Mouse (Mus musculus): ENCODE results near the gene Dclk1. TPM values are rescaled to one million over a fixed set of nuclear protein-coding genes. Genes with fewer than 3 reads are reported as not detected.

The Dclk1 gene
- total RNA-seq, 4 experiments from 2014 or later, result 2.0 to 3.1 (median 2.5) TPM

DNA sequence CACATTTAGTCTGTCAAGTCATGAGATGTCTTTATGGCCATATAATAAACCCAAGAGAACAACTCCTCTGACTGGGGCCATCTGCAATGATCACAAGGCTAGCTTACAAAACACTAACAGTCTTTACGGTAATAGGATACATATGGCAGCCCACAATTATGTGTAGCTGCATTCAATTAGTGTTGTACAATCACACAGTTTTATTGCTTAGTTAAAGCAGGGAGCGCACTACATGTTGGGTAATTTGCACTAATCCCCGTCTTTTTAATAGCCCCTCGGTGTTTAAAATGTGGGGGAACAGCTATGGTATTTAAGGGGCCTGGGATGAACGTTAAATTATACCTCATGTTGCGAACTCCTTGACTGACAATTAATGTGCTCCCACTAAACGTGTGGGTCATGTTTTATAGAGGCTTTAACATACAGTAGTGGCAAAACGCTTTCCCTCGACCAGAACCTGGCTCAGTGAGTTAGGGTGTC, 254.3 kb downstream of the Dclk1 start:
- no peak for DNase-seq (ENCODE audit: low spot score in 2 of 2)

DNA sequence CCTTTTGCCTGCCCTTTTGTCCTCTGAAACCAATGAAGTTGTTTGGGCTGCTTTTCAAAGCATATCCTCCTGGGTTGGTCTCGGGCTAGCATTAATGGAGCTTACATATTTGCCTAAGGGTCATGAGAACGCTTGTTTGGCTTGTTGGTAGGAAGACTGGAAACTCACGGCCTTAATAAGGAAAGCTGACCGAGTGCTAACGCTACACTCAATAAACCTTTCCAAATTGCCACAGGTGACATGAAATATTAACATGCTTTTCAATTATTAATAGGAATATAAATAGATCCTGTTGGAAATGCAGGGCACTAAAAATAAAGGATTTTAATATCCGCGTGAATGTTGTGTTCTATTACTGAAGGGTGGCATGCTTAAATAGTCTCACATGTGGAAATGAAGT, 257.1 kb downstream of the Dclk1 start:
- no peak for DNase-seq (ENCODE audit: low spot score in 2 of 2)

GRCm38 (mm10) chr3:55510198-55510597, 268.0 kb downstream of the Dclk1 start:
- no peak for DNase-seq (ENCODE audit: low spot score in 2 of 2)

GRCm38 (mm10) chr3:55511658-55512057, 269.5 kb downstream of the Dclk1 start:
- no peak for DNase-seq (ENCODE audit: low spot score in 2 of 2)

DNA sequence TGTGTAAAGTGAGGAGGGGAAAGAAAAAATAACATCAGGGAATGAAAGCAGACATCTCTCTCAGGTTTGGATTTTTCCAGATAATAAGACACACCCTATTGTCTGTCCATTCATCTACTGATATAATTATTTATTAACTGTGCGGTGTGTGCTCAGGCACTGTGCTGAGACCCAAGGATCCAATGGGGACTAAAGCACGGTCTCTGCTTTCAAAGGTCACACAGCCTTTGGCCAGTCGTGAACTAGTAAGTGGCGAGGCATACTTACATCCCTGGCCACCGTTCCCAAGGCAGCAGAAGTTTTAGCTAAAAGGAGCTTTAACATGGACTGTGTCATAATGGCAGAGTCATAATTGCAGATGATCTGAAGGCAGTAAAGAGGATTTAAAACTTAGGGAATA, 273.8 kb downstream of the Dclk1 start:
- DNase-seq (ENCODE audit: low spot score in 2 of 2), result no peak

GRCm38 (mm10) chr3:55517454-55518014, 275.4 kb downstream of the Dclk1 start:
- DNase-seq (ENCODE audit: low spot score in 2 of 2), result no peak

- DNase-seq (ENCODE audit: low spot score in 2 of 2), result peak; percentile 33 to 49
Measured at GRCm38 (mm10) chr3:55520240-55521180, 278.3 kb downstream of the Dclk1 start.

- DNase-seq (ENCODE audit: low spot score in 2 of 2), result no peak
Measured at GRCm38 (mm10) chr3:55521776-55522175, 279.6 kb downstream of the Dclk1 start.

DNA sequence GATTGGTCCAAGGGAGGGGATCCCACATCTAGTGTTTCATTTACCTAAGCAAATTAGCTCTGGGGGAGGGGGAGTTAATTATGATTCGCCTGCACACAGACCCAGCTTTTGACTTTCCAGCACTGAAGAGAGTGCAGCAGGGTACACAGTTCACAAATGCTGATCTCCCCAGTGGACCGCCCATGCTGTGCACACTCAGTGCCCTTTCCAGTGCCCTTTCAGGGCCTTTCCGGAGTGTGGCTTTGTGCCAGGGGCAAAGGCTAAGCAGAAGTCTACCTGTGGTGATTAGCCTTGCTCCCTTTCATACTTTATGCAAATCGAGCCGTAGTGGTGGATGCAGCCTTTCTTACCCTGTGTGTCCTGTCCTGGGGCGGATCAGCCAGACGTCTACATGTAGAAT, 281.1 kb downstream of the Dclk1 start:
- DNase-seq (ENCODE audit: low spot score in 2 of 2), result no peak

GRCm38 (mm10) chr3:55523735-55524477, 281.7 kb downstream of the Dclk1 start:
- DNase-seq (ENCODE audit: low spot score in 2 of 2), result no peak

DNA sequence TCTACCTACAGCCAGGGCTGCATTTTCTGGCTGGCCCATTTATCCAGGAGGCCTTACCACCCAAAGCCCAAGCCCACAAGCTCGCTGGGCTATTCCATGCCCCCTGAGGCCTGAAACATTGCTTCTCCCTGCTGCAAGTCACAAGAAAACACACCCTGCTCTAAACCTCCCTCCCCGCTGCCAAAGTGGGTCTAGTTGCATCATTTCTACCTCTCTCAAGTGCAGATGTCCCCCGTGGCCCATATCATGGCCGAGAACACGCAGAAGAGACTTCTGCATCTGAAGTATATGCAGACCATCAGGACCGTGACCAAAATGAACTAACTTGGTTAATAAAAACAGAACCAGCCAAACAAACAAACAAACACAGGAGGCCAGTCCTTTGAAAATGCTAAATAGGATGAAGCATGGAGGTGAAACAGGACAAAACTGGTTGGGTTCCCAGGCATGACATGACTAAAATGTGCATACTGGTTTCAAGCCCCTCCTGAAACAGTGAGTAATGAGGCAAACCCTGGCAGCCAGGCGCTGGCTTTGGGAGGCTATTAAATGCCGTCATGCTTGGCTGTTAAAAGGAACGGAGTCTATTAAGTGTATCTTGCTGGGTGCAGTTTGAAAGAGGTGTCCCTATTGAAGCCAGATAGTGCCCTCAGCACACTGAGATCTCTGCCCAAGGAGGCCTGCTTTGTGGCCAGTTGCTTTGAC, 282.5 kb downstream of the Dclk1 start:
- DNase-seq (ENCODE audit: low spot score in 2 of 2), result peak; percentile 22 to 41

DNA sequence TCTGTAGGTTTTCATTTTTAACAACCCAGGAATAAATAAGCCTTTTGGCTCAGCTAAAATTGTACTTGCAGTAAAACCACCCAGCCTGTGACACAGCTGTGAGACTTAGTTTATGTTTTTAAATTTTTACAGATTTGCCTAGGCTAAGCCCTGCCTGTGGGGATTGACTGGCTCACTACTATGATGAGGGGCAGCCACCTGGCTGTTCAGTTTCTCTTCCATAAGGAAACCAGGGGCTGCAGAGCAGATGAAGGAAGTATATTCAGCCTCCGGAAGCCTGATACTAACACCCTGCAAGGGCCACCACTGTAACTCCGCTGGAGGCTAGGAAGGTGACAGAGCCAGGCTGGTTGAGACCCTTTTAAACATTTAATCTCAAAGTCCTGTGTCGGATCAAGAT, 284.3 kb downstream of the Dclk1 start:
- no peak for DNase-seq (ENCODE audit: low spot score in 2 of 2)

- DNase-seq (ENCODE audit: low spot score in 2 of 2), result no peak
Measured at GRCm38 (mm10) chr3:55527566-55527965, 285.4 kb downstream of the Dclk1 start.

GRCm38 (mm10) chr3:55528012-55528411, 285.8 kb downstream of the Dclk1 start:
- no peak for DNase-seq (ENCODE audit: low spot score in 2 of 2)

- no peak for DNase-seq (ENCODE audit: low spot score in 2 of 2)
Measured at GRCm38 (mm10) chr3:55529414-55529813, 287.2 kb downstream of the Dclk1 start.

DNA sequence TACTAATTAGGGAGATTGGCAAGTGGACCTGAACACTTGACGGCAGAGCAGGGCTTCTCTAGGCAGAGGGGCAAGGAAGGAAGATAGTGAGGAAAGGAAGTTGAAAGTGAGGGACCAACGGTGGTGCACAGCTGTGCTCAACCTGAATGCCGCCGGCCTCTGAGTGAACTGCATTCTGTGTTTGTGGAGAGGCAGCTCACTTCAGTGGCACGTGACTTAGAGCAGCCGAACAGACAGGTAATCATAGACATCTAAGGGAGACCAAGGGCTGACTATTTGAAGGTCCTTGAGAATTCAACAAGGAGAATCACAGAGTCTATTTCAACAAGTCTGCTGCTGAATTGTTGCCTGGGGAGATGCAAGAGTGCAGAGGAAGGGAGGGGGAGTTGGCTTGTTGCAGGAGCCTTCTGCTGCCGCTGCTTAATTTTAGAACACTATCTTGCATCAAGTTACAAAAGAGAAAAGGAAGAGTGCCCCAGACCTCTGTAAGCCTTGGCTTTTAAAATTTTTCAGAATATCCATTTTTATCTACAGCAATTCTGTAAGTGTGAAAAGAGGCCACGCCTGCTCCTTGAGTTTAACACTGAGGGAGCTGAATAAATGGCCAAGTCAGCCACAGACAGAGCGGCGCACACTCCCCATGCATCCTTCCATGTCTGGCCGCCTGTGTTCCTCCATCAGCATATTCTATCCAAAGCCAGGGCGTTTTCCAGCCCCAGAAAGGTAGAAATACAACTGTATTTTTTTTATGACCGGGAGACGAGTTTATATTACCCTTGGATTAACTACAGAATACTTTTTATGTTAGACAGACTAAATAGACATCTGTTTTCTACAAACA, 289.3 kb downstream of the Dclk1 start:
- no peak for DNase-seq (ENCODE audit: low spot score in 2 of 2)

GRCm38 (mm10) chr3:55532175-55532973, 290.2 kb downstream of the Dclk1 start:
- DNase-seq (ENCODE audit: low spot score in 2 of 2), result no peak

- no peak for DNase-seq (ENCODE audit: low spot score in 2 of 2)
Measured at GRCm38 (mm10) chr3:55535591-55536200, 293.5 kb downstream of the Dclk1 start.

GRCm38 (mm10) chr3:55536901-55537300, 294.7 kb downstream of the Dclk1 start:
- no peak for DNase-seq (ENCODE audit: low spot score in 2 of 2)
